Mouse (Mus musculus) embryonic facial prominence, embryonic 11.5 days (tissue): ENCODE data around the gene Tbc1d24. TPM values are rescaled to one million over a fixed set of nuclear protein-coding genes. Genes with fewer than 3 reads are reported as not detected.

Experiments used
- ATAC-seq: fragments of 200-750 bp; cut with Nextera tagmentation; replicated peaks from 2 replicates; pipeline ENCODE4 v1.8.0; 2017; ENCODE audit warnings: low read depth; ENCODE audit not compliant: insufficient number of reproducible peaks, low FRiP score, low TSS enrichment
- DNase-seq: peaks from one replicate; pipeline ENCODE4 v3.0.0-alpha.2; 2015; ENCODE audit warnings: low spot score
- H3K27ac ChIP-seq: fragments of 300-500 bp; sonication (generic); replicated peaks from 2 replicates; pipeline ENCODE4 v1.5.1; 2014; ENCODE audit warnings: mild to moderate bottlenecking, low read depth, low read length, control low read depth
- H3K27me3 ChIP-seq: fragments of 300-500 bp; sonication (generic); 2 replicates; pipeline ENCODE4 v1.6.1; 2014; ENCODE audit warnings: mild to moderate bottlenecking, low read length, moderate library complexity, mixed read lengths; ENCODE audit not compliant: control insufficient read depth, insufficient read depth
- H3K36me3 ChIP-seq: fragments of 300-500 bp; sonication (generic); replicated peaks from 2 replicates; pipeline ENCODE4 v1.6.1; 2014; ENCODE audit warnings: low read depth, mild to moderate bottlenecking, low read length, moderate library complexity, mixed read lengths; ENCODE audit not compliant: control insufficient read depth, insufficient read depth
- H3K4me1 ChIP-seq: fragments of 300-500 bp; sonication (generic); 2 replicates; pipeline ENCODE4 v1.6.1; 2014; ENCODE audit warnings: low read length, mixed read lengths; ENCODE audit not compliant: control insufficient read depth, insufficient read depth
- H3K4me2 ChIP-seq: fragments of 300-500 bp; sonication (generic); 2 replicates; pipeline ENCODE4 v1.6.1; 2014; ENCODE audit warnings: low read depth, mild to moderate bottlenecking, control low read depth, low read length, moderate library complexity
- H3K4me3 ChIP-seq: fragments of 300-500 bp; sonication (generic); 2 replicates; pipeline ENCODE4 v1.5.1; 2014; ENCODE audit warnings: low read depth, low read length, control low read depth
- H3K9ac ChIP-seq: fragments of 300-500 bp; sonication (generic); replicated peaks from 2 replicates; pipeline ENCODE4 v1.6.1; 2014; ENCODE audit warnings: mild to moderate bottlenecking, control low read depth, low read length
- H3K9me3 ChIP-seq: fragments of 300-500 bp; sonication (generic); replicated peaks from 2 replicates; pipeline ENCODE4 v1.6.1; 2016; ENCODE audit warnings: mild to moderate bottlenecking, low read length, inconsistent platforms, mixed read lengths; ENCODE audit not compliant: control insufficient read depth
- WGBS: fragments of 180-500 bp; shearing (Covaris S2); extraction: QIAGEN DNeasy Blood & Tissue Kit; methylation state at CpG from one replicate; pipeline ENCODE4 v1.1.7; 2014; 5-methylcytosine and 5-hydroxymethylcytosine counted together
- polyA plus RNA-seq: library from polyadenylated mRNA; unstranded; fragments of >200 nt; fragmentation: Nextera tagmentation; extraction: Ambion mirVana; gene quantifications from 2 replicates; pipeline ENCODE4 v1.2.1, GENCODE M21; 2014

Tbc1d24 gene
- polyA plus RNA-seq, 1 experiment from 2014 or later: 3.7 TPM

DNA sequence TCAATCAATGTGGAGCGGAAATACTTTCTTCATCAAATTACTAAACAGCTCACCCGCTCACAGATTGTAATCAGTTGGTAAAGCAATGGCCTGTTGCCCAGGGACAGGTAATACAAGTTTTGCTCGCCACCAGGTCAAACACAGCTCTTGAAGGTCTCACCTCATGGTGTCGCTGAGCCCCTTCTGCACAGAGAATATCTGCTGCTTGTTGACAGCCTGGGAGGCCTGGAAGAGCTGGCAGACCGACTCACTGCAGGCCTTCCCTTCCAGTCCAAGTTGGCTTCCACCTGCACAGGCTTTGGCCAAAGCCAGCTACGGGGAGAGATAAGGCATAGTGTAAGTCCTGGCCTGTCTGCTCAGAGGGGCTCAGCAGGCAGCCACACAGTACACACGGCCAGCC is 31.6 kb upstream of the Tbc1d24 start:
- 95% methylated on average over 7 of the region's 7 CpGs for WGBS
- Histone ChIP-seq H3K27me3 (no peaks in the 10 kb centered on the region), H3K36me3 (peaks cover 38% of the 10 kb centered on the region), H3K9ac (no peak overlapping the region), H3K4me2 (no peak overlapping the region), H3K4me3 (no peak overlapping the region), H3K9me3 (no peaks in the 10 kb centered on the region), H3K4me1 (no peaks in the 10 kb centered on the region), H3K27ac (no peak overlapping the region)
- no peak for DNase-seq
- ATAC-seq: no peak

DNA sequence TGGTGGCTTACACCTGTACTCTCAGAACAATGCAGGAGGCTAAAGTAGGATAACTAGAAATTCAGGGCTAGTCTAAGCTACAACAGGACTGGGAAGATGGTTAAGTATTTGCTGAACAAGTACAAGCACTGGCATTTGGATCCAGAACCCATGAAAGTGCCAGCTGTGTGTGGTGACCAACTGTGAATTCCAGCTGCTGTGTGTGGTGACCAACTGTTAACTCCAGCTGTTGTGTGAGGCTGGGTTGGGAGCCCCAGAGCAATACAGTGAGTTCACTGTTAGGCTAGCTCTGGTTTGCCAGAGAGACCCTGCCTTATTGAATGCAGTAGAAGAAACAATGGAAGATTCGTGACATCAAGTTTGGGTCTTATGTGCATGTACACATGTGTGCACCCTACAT is 31.1 kb upstream of the Tbc1d24 start:
- Histone ChIP-seq H3K4me3 (no peak overlapping the region), H3K4me1 (no peaks in the 10 kb centered on the region), H3K27ac (no peak overlapping the region), H3K9ac (no peak overlapping the region), H3K4me2 (no peak overlapping the region), H3K36me3 (peaks cover 38% of the 10 kb centered on the region), H3K27me3 (no peaks in the 10 kb centered on the region), H3K9me3 (no peaks in the 10 kb centered on the region)
- ATAC-seq: no peak
- 91% methylated on average over 1 of the region's 1 CpGs for WGBS
- DNase-seq: no peak

DNA sequence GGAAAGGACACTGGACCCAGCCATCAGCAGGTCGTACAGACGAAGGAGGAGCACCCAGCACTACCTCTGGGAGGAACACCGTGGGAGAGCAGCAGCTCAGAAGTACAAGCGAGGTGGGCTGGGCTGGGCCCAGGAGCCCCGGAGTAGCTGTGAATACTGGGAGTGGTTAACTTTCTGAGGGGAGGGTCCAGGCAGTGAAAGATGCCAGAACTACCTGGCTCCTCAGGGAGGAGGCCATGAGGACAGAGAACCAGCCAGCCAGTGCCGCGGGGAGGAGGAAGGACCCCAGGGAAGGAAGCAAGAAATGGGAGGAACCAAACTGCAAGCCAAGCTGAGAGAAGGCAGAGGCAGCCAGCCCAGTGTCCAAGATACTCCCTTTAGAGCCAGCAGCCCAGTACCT is 22.6 kb upstream of the Tbc1d24 start:
- WGBS: 95% methylated on average over 7 of the region's 7 CpGs
- peaks cover 21% of the 10 kb centered on the region for H3K36me3 ChIP-seq
- H3K4me1 ChIP-seq: no peaks in the 10 kb centered on the region
- H3K9ac ChIP-seq: no peak overlapping the region
- DNase-seq (no peak), ATAC-seq (no peak)
- no peak overlapping the region for H3K27ac ChIP-seq
- no peak overlapping the region for H3K4me3 ChIP-seq
- no peak overlapping the region for H3K4me2 ChIP-seq
- no peaks in the 10 kb centered on the region for H3K27me3 ChIP-seq
- no peaks in the 10 kb centered on the region for H3K9me3 ChIP-seq

DNA sequence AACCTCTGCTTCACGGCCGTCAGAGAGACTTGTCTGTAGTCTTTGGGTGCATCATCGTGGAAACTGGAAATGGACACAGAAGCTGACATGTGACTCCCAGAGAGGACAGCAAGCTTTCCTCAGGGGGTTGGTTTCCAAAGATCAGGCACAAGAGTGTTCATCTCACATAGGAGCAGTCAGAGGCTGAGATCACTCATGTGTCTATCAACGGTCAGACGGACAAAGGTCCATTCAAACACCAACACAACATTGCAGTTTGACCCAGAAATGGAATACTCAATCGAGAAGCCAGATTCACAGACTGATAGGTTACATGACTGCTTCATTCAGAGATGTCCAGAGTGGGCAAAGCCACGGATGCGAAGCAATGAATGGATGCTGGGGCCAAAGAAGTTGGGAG is 21.4 kb upstream of the Tbc1d24 start:
- Histone ChIP-seq H3K9me3 (no peaks in the 10 kb centered on the region), H3K27me3 (no peaks in the 10 kb centered on the region), H3K4me3 (no peak overlapping the region), H3K27ac (no peak overlapping the region), H3K9ac (no peak overlapping the region), H3K36me3 (peaks cover 15% of the 10 kb centered on the region), H3K4me1 (no peaks in the 10 kb centered on the region), H3K4me2 (no peak overlapping the region)
- ATAC-seq: no peak
- DNase-seq: no peak
- 92% methylated on average over 8 of the region's 8 CpGs for WGBS

DNA sequence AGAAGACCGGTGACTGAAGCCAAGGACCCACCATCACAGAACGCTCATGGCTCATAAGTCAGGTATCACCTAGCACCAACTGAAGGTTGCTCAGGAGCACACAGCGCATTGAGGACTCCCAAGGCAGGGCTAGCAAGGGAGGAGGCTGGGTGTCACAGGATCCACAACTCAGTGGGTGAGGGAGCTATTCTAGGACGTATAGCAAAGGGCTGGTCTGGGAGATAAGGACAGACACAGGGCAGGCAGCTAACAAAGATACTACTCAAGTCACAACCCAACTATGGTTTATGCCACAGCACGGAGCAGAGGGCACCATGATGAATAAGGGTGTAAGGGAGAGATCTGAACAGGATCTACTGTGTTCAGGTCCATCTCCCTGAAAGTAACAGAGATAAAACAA is 20.5 kb upstream of the Tbc1d24 start:
- Histone ChIP-seq H3K4me1 (no peaks in the 10 kb centered on the region; the same call in 1 of the 2 replicates), H3K9ac (no peak overlapping the region), H3K4me2 (no peak overlapping the region), H3K27ac (no peak overlapping the region), H3K9me3 (no peaks in the 10 kb centered on the region), H3K36me3 (peaks cover 15% of the 10 kb centered on the region), H3K27me3 (no peaks in the 10 kb centered on the region), H3K4me3 (no peak overlapping the region)
- no peak for DNase-seq
- 93% methylated on average over 5 of the region's 5 CpGs for WGBS
- ATAC-seq: no peak

DNA sequence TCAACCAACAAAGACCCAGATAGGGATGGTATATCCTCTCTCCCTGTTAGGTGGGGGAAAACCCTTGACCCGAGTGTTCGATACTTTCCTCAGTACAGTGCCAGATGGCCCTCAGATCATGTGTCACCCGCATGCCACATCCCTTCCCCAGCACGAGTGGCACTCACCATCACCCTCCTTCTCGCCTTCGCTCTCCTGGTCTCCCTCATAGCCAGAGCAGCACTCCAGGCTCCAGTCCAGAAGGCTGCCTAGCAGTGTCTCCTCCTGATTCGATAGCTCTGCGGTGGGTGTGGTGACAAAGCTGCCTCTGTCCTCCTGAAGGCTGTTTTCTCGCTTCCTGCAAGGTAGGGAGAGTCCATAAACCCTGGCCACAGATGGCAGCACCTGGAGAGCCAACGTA is 19.4 kb upstream of the Tbc1d24 start:
- Histone ChIP-seq H3K4me3 (no peak overlapping the region), H3K9me3 (no peaks in the 10 kb centered on the region), H3K27me3 (no peaks in the 10 kb centered on the region), H3K9ac (no peak overlapping the region), H3K36me3 (peaks cover 13% of the 10 kb centered on the region), H3K4me2 (no peak overlapping the region), H3K4me1 (peaks cover under 1% of the 10 kb centered on the region), H3K27ac (no peak overlapping the region)
- ATAC-seq (no peak), DNase-seq (no peak)
- 89% methylated on average over 10 of the region's 10 CpGs for WGBS

DNA sequence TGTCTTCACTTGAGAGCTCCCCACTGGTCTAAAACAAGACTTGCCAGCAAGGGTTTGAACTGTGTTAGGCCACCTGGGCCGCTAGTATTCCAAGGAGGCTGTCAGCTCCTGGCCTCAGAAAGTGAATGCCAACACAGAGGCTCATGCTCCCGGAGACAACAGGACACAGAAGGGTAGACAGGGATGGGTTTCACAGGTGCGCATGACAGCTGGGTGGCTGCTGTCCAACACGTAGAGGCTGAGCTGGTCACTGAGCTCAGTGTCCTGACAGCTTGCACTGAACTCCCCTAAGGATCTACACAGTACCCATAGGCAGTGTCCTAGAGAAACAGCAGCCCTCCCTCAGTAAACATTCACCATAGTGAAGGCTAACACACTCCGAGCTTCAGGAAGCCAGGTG is 18.2 kb upstream of the Tbc1d24 start:
- Histone ChIP-seq H3K4me2 (no peak overlapping the region), H3K9me3 (no peaks in the 10 kb centered on the region), H3K36me3 (peaks cover 13% of the 10 kb centered on the region), H3K4me1 (peaks cover 2% of the 10 kb centered on the region), H3K27ac (no peak overlapping the region), H3K9ac (no peak overlapping the region), H3K27me3 (no peaks in the 10 kb centered on the region), H3K4me3 (no peak overlapping the region)
- DNase-seq (no peak), ATAC-seq (no peak)
- 92% methylated on average over 5 of the region's 5 CpGs for WGBS

DNA sequence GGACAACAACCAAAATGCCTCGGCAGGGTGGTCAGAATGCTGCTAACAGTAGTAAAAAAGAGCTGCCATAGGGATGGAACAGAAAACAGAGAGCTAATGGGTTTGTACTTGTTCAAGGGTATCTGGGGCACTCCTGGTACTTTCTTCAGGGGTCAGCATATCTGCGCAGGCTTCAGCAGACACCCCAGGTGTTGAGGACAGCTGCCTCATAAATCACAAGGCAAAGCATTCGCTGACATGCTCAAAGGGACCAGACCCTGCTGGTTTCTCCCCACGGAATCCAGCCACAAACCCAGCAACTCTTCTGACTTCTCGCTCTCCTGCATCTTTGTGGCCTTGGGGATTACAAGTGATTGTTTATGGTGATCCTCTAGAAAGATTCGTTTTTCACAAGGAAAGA is 17.3 kb upstream of the Tbc1d24 start:
- Histone ChIP-seq H3K4me1 (peaks cover 2% of the 10 kb centered on the region), H3K4me2 (no peak overlapping the region), H3K9me3 (no peaks in the 10 kb centered on the region), H3K27ac (no peak overlapping the region), H3K27me3 (no peaks in the 10 kb centered on the region), H3K4me3 (no peak overlapping the region), H3K9ac (no peak overlapping the region), H3K36me3 (peaks cover 11% of the 10 kb centered on the region)
- 80% methylated on average over 6 of the region's 6 CpGs for WGBS
- ATAC-seq (no peak), DNase-seq (no peak)
